16 mouse cellular contexts compared by ENCODE assay signal in the genomic region with DNA sequence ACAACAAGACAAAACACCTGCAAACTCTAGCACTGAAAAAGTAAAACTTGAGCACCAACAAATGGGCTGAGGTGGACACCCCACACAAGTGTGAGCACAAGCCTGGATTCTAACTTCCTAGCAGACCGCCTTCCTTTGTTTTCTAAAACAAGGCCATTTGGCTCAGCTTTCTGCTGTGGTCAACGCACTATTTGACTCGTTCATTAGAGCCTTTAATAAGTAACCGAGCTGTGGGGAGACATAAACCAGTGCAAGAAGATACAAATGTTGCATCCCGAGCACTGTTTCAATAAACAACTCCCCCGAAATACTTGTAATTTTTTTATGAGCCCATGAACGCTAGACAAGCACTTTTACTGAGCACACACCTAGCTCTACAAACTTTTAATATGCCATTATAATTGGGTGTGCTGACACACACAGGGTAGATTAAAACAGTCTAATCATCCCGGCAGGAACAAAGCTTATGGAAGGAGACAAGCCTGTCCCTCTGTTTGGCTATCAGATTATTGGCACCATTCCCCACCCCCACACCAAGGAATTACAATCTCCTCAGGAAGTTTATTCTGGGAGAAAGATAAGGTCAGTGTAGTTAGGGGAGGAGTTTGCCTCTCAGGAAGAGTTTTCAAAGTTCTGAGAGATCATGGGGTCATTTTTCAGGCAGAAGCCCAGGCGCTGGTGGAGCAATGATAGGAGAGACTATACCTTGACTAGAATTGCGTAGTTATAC. TPM values are rescaled to one million over a fixed set of nuclear protein-coding genes. Genes with fewer than 3 reads are reported as not detected.
DNase-seq lines count a peak whose midpoint lies in the region; ATAC-seq and TF ChIP-seq lines count a peak whose summit lies in the region.
"Had no signal": no experiment of that assay in that cellular context is flagged by ENCODE, and none has a peak within 500 bp of the region (broad histone marks: within the 10 kb centered on the region; RNA-seq: fewer than 3 reads in every experiment).

No protein-coding gene starts in this region.

- 45% methylated on average over 10 of the region's 10 CpGs for WGBS in heart, postnatal 0 days
- WGBS in stomach, embryonic 16.5 days, result 43% methylated on average over 10 of the region's 10 CpGs
- WGBS in midbrain, embryonic 14.5 days, result 85% methylated on average over 10 of the region's 10 CpGs

- no peak overlapping the region for H3K4me3 ChIP-seq in heart, postnatal 0 days (ENCODE audit: low read depth, low read length)
- no peak overlapping the region for H3K4me3 ChIP-seq in stomach, embryonic 16.5 days (replicated peaks; ENCODE audit: low read length)
- H3K4me3 ChIP-seq in midbrain, embryonic 14.5 days (replicated peaks; ENCODE audit: low read depth, low read length), result no peak overlapping the region
- H3K4me3 ChIP-seq: embryonic facial prominence, embryonic 12.5 days; forebrain, embryonic 13.5 days; midbrain, embryonic 10.5 days had no signal

- ATAC-seq in heart, postnatal 0 days (ENCODE audit: insufficient read depth, low read depth), result no peak
- ATAC-seq in stomach, embryonic 16.5 days (ENCODE audit: insufficient read depth, low FRiP score), result peak; percentile 40; the same call in 1 of the 2 replicates
- no peak for ATAC-seq in midbrain, embryonic 14.5 days (ENCODE audit: low FRiP score, low TSS enrichment)
- ATAC-seq: forebrain, embryonic 13.5 days; hindbrain, postnatal 0 days had no signal

- no peak for TF ChIP-seq EP300 in heart, postnatal 0 days (IDR thresholded peaks at IDR 0.05; ENCODE audit: low read depth)

- H3K4me1 ChIP-seq in heart, postnatal 0 days (ENCODE audit: control insufficient read depth, insufficient read depth), result no peaks in the 10 kb centered on the region; the same call in 1 of the 2 replicates
- peaks cover 9% of the 10 kb centered on the region; the same call in 1 of the 2 replicates for H3K4me1 ChIP-seq in stomach, embryonic 16.5 days (ENCODE audit: control insufficient read depth, insufficient read depth, low read length)
- H3K4me1 ChIP-seq in midbrain, embryonic 14.5 days (ENCODE audit: control insufficient read depth, insufficient read depth, low read length), result no peaks in the 10 kb centered on the region
- H3K4me1 ChIP-seq: embryonic facial prominence, embryonic 12.5 days; forebrain, embryonic 13.5 days had no signal

- H3K4me2 ChIP-seq in heart, postnatal 0 days (ENCODE audit: low read depth, low read length), result no peak overlapping the region
- H3K4me2 ChIP-seq in stomach, embryonic 16.5 days (ENCODE audit: low read depth, low read length), result no peak overlapping the region
- H3K4me2 ChIP-seq in midbrain, embryonic 14.5 days (ENCODE audit: low read length), result no peak overlapping the region
- H3K4me2 ChIP-seq: embryonic facial prominence, embryonic 12.5 days; forebrain, embryonic 13.5 days had no signal

- no peak overlapping the region for H3K27ac ChIP-seq in heart, postnatal 0 days (ENCODE audit: low read depth)
- peak overlapping the region; percentile 33; the same call in 1 of the 2 replicates for H3K27ac ChIP-seq in stomach, embryonic 16.5 days (ENCODE audit: low read length)
- no peak overlapping the region for H3K27ac ChIP-seq in midbrain, embryonic 14.5 days (replicated peaks; ENCODE audit: low read depth, low read length)
- H3K27ac ChIP-seq: embryonic facial prominence, embryonic 12.5 days; forebrain, embryonic 13.5 days; hindbrain, postnatal 0 days; midbrain, embryonic 10.5 days had no signal

- TF ChIP-seq CTCF in heart, postnatal 0 days (IDR thresholded peaks at IDR 0.05; ENCODE audit: low read depth), result no peak

- no peaks in the 10 kb centered on the region for H3K36me3 ChIP-seq in heart, postnatal 0 days (replicated peaks; ENCODE audit: control insufficient read depth, insufficient read depth, low read length)
- no peaks in the 10 kb centered on the region for H3K36me3 ChIP-seq in stomach, embryonic 16.5 days (ENCODE audit: control insufficient read depth, insufficient read depth, low read length)
- no peaks in the 10 kb centered on the region for H3K36me3 ChIP-seq in midbrain, embryonic 14.5 days (ENCODE audit: control insufficient read depth, insufficient read depth, low read length)
- H3K36me3 ChIP-seq: embryonic facial prominence, embryonic 12.5 days; midbrain, embryonic 10.5 days had no signal

- H3K9me3 ChIP-seq in heart, postnatal 0 days (replicated peaks; ENCODE audit: control insufficient read depth, low read length), result 0 out of 2 replicates have a peak, but pooled peaks cover 3% of the 10 kb centered on the region
- H3K9me3 ChIP-seq in stomach, embryonic 16.5 days (replicated peaks; ENCODE audit: control insufficient read depth, low read length), result no peaks in the 10 kb centered on the region
- H3K9me3 ChIP-seq in midbrain, embryonic 14.5 days (ENCODE audit: control insufficient read depth, low read length), result no peaks in the 10 kb centered on the region
- H3K9me3 ChIP-seq: forebrain, embryonic 13.5 days had no signal

- H3K9ac ChIP-seq in heart, postnatal 0 days (replicated peaks; ENCODE audit: low read depth, low read length), result no peak overlapping the region
- H3K9ac ChIP-seq in stomach, embryonic 16.5 days (ENCODE audit: low read length), result no peak overlapping the region
- H3K9ac ChIP-seq in midbrain, embryonic 14.5 days (replicated peaks; ENCODE audit: low read length), result no peak overlapping the region
- H3K9ac ChIP-seq: embryonic facial prominence, embryonic 12.5 days; forebrain, embryonic 13.5 days had no signal

- H3K27me3 ChIP-seq in heart, postnatal 0 days (ENCODE audit: control insufficient read depth, insufficient read depth, low read length), result no peaks in the 10 kb centered on the region
- no peaks in the 10 kb centered on the region for H3K27me3 ChIP-seq in stomach, embryonic 16.5 days (ENCODE audit: control insufficient read depth, insufficient read depth, low read length)
- no peaks in the 10 kb centered on the region for H3K27me3 ChIP-seq in midbrain, embryonic 14.5 days (ENCODE audit: control insufficient read depth, insufficient read depth, low read length)
- H3K27me3 ChIP-seq: embryonic facial prominence, embryonic 12.5 days; forebrain, embryonic 13.5 days had no signal

- peak; percentile 11 for DNase-seq in kidney, adult 18-20 months
- no peak for DNase-seq in kidney, adult 11 months
- peak; percentile 11 for DNase-seq in heart, postnatal 0 days (ENCODE audit: low spot score)
- peak; percentile 32 for DNase-seq in kidney, postnatal 14 days
- no peak for DNase-seq in midbrain, embryonic 14.5 days
- no peak for DNase-seq in adipocyte (ENCODE audit: low spot score)
- DNase-seq: cerebellum, adult 18-20 months; retina, postnatal 1 day; thymus, postnatal 25 days had no signal

RNA-seq across cellular contexts. Expression of a gene that starts 27.7 kb away (rescaled TPM):
- total RNA-seq in heart, postnatal 0 days (2014; rRNA removed; ENCODE audit: low replicate concordance), result not detected in 2 replicates
- polyA plus RNA-seq in heart, postnatal 0 days (2015; fragmentation: Nextera tagmentation; extraction: Ambion mirVana), result not detected in 2 replicates
- polyA plus RNA-seq in stomach, embryonic 16.5 days (2015; fragmentation: Nextera tagmentation; extraction: Ambion mirVana), result not detected in 2 replicates
- not detected in 2 replicates for polyA plus RNA-seq in midbrain, embryonic 14.5 days (2014; fragmentation: Nextera tagmentation; extraction: Ambion mirVana)
- total RNA-seq: gastrocnemius, postnatal 4 days; hindbrain, postnatal 0 days had no signal
- polyA plus RNA-seq: embryonic facial prominence, embryonic 12.5 days; forebrain, embryonic 13.5 days; hindbrain, postnatal 0 days; midbrain, embryonic 10.5 days; neural tube, embryonic 11.5 days had no signal

Comparison
In these comparisons a context has a peak if more than half of its experiments do, and no peak if none do; other contexts are left out.
1. DNase-seq: peak in kidney, adult 18-20 months (single experiment), heart, postnatal 0 days (single experiment) and kidney, postnatal 14 days (single experiment); none in kidney, adult 11 months (single experiment), midbrain, embryonic 14.5 days (single experiment) and adipocyte (single experiment).